Mouse (Mus musculus): ENCODE data around the gene Als2cr12. TPM values are rescaled to one million over a fixed set of nuclear protein-coding genes. Genes with fewer than 3 reads are reported as not detected.
"Not testable (repeated sequence)": the region's sequence is repeated elsewhere in the genome, so short reads cannot be mapped to it uniquely, and the experiment has no call there.

Gene Als2cr12
- total RNA-seq, 2 experiments from 2014 or later: not detected

DNA sequence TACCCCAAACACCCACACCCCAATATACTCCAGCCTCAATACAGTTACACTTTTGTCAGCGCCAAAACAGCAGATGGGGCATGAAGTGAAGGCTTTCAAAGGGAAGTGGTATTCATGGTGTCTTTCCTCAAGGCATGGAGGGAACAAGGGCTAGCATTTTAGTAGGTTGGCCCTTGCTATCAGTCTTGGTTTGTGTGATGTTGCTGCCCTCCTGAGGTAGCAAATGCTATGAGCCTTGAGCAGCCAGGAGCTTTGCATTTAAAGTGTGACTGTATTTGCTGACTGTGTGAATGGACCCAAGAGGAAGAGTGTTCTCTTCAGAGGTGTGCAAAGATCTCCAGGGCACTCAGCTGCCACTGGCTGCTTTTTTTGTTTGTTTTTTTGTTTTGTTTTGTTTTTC is 1.8 kb upstream of the Als2cr12 start:
- intact Hi-C loops (cut with DNase I): loop anchor here (2.0 to 5.0 kb wide), 2 partner anchors 135 to 199 kb away; no protein-coding TSS in a partner anchor
- DNase-seq (ENCODE audit: low spot score in 2 of 2): peak; percentile 27 to 69

DNA sequence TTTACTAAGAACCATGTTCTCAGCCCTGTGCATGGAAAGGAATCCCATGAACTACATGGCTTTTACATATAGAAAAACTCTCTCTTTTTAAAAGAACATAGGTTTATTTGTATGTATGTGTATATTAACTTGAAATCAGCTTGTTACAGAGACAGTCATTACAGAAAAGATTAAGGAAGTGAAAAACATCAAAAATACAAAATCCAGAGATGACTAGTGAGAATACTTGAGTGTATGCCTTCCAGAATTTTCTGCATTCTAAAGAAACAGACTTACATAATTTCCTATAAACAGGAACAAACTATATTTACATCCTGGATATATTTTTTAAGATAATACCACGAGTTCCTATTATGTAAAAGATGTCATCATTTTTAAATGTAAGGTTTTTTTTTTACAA is 2.1 kb downstream of the Als2cr12 start:
- intact Hi-C loops (cut with DNase I): no loop called here
- DNase-seq (ENCODE audit: low spot score in 2 of 2): no peak

DNA sequence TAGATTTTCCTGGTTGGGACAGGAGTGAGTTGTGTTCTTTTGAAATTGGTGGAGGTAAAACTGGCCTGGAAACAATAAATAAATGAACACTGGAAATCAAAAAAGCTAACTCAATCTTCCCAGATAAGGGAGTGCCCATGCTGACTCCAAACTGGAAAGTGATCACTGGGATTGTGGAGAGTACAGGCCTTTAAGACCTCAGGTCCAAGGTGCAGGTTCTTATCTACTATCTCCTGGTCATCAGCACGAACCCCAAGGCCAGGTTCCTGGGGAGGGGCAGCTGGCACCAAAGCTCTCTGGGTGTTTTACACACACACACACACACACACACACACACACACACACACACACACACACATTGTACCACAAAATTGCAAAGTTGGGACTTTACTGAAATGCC is 4.1 kb downstream of the Als2cr12 start:
- DNase-seq (ENCODE audit: low spot score in 2 of 2); intact Hi-C loops (cut with DNase I): not testable (repeated sequence)

DNA sequence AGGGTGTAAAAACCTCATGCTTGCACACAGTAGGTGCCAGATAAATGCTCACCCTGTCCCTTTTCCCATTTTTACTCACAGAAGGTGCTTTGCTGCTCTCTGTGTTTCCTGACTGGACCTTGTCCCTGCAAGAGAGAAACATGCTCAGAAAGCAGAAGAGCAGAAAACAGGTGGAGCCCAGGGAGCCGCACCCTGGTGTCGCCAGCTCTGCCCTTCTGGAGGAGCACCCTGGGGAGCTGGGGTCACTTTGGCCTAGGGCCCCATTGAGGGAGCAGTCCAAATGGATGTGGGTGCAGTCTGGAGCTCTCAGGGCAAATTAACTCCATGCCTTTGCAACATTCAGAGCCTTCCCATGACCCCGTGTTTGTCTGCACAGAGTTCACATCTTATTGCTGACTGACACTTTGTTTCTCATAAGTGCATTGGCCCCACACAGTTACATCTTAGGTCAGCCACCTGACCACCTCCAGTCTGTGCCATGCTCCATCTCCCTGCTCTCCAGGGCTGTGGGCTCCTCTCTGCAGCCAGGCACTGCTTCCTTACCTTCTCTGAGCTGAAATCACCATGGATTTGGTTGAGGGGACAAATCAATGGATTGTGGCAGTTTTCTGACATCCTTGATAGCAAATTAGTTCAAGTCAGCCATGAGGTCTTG is 4.8 kb downstream of the Als2cr12 start:
- intact Hi-C loops (cut with DNase I): not testable (repeated sequence)

DNA sequence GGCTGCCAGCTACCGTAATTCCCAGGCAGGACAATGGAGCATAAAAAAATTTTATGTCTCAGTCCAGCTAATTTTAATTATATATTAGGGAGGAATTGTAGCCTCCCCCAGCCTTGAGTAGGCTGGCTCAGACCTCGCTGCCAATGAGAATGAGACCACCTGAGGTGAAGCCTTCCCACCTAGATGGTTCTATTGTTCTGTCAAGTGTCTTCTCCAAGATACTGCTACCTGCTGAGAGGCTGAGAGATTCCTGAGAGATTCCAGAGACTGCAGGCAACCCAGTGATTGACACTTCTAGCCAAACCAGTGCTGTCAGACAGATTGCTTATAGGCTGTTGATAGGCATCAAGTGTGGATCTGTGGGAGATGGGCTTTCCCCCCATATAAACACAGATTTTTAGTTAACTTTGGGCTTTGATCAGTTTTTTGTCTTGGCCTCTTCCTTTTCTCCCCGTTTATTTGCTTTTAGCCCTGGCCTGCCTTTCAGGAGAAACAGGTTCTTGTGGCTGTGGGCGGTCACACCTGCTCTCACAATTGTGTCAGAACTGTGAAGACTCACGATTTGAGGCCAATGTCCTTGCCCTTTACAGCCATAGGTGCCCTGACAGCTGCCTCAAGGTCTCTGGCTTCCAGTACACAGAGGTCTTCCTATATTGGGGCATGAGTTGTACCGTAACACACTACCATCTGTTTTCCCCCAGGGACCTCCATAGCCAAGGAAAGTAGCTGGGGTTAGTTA is 5.6 kb downstream of the Als2cr12 start:
- no peak for DNase-seq (ENCODE audit: low spot score in 2 of 2)
- intact Hi-C loops (cut with DNase I): no loop called here

More for the DNA sequence above, 4.8 kb downstream of the Als2cr12 start:
- not testable (repeated sequence) for DNase-seq (ENCODE audit: low spot score in 2 of 2)

DNA sequence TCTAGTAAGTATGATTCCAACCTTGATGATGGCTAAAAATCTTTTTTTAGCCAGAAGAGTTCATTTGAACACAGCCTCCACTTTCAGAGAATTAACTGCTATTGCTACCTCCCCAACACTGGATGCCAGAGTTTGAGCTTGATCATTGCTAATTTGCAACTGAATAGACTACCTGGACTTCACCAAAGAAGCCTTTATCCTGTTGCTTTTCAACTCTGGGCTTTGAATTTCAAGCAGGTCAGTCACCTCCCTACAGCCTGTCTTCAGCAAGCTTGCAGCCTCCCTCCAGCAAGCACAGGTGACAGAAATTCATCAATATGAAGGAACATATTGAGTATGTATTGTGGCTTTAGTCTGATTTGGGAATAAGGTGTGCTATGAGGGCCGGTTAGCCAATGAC is 6.4 kb downstream of the Als2cr12 start:
- DNase-seq (ENCODE audit: low spot score in 2 of 2): no peak
- intact Hi-C loops (cut with DNase I): no loop called here

DNA sequence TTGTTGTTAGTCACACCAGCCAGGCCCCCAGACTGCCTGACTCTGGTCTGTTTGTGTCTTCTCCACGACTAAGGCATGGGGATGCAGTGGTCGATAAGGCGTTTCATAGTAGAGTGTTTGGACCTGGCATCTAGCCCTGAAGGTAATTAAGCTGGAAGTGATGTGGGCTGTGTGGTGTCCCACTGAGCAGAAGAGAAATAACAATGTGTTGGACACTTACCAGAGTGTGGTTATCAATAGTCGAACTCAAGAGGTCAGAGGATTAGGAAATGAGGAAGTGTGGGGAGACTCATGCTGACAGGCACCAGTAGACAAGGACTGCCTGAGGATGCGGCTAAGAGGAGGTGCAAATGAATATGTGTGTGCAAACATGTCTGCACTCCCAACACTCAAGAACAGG is 17.4 kb downstream of the Als2cr12 start:
- intact Hi-C loops (cut with DNase I); DNase-seq (ENCODE audit: low spot score in 2 of 2): not testable (repeated sequence)

DNA sequence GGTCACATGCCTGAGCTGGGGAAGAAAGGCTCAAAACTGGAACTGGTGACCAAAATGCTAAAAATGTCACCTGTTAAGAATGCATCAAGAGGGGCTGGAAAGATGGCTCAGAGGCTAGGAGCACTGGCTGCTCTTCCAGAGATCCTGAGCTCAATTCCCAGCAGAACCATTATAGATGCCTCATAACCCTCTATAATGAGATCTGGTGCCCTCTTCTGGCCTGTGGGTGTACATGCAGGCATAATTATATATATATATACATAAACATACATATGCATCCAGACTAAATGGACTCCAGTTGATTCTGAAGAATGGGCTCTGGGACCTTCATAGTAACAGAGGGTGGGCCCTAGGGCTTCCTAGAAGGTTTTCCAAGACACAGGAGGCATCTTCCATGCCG is 18.2 kb downstream of the Als2cr12 start:
- intact Hi-C loops (cut with DNase I): no loop called here
- DNase-seq (ENCODE audit: low spot score in 2 of 2): peak; percentile 16 to 37

DNA sequence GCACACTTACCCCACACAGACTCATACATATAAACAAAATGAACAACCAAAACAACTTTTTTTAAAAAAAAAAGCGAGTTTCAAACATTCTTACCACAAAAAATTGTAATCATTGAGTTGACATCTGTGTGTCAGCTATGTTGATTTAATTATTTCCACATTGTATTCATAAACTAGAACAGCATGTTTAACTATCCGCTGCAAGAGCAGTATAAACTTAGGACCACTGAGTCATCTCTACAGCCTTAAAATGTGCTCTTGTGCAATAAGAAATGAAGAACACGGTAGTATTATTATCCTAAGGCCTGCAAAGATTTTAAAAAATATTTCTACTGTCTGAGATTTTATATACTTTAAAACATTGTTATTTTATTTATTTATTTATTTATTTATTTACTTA is 20.8 kb downstream of the Als2cr12 start:
- intact Hi-C loops (cut with DNase I): no loop called here
- no peak for DNase-seq (ENCODE audit: low spot score in 2 of 2)

DNA sequence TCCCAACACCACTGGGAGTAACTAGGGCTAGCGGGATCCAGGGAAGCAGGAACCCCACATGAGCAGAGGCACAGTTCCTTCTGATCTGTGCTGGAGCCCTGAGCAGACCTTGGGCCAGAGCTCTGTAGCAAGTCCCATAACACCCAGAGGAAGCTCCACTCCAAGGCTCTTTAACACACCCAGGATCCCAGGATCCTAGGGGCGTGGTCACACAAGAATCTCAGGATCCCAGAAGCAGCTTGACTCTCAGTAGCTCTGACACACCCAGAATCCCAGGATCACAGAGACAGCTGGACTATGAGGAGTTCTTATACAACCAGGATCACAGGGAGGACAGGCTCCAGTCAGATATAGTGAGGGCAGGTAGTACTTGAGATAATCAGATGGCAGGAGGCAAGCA is 23.7 kb downstream of the Als2cr12 start:
- DNase-seq (ENCODE audit: low spot score in 2 of 2): no peak
- intact Hi-C loops (cut with DNase I): no loop called here

DNA sequence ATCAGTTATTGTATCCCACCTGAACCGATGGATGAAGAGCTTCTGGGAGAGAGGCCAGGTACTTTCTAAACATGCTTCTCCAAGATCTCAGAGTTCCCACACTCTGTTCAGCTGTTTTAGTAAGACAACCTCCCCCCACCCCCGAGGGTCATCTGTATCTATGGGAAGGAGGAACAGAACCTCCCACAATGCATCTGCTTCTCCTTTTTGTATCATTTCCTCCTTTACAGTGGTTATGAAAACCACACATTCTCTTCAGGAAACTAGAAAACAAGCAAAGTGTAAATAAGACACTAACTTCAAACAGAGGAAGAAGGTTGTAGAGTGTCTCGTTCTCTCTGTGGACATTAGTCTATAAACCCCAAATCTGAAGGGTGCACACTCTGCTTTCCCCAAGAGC is 26.2 kb downstream of the Als2cr12 start:
- intact Hi-C loops (cut with DNase I); DNase-seq (ENCODE audit: low spot score in 2 of 2): not testable (repeated sequence)

DNA sequence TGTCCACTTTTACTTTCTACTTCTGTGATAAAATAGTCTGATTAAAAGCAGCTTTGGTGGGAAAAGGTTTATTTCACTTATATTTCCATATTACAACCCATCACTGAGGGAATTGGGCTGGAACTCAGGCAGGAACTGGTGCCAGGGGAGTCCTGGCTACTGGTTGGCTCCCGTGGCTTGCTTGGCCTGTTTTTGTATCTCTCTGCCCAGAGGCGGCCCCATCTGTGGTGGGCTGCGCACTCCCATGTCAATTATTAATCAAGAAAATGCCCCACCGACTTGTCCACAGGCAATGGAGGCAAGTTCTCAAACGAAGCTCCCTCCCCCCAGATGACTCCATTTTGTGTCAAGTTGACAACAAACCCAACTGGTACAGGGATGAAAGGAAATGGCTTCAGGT is 27.6 kb downstream of the Als2cr12 start:
- no peak for DNase-seq (ENCODE audit: low spot score in 2 of 2)
- intact Hi-C loops (cut with DNase I): no loop called here

DNA sequence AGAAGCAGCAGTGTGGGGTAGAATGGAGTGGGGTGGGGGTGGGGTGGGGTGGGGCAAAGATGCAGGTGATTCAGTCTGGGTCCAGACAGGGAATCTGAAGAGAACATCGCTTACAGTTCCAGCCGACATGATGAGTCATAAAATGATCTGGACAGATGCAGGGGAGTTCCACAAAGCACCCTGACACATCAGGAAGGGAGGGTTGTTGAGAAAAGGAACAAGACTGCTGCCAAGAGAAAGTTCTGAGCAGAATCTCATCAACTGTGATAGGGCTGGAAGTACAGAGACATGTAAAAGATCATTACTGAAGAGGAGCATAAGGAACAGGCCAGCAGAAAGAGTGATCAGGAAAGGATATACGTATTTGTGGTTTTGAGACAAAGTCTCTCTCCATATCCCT is 32.4 kb downstream of the Als2cr12 start:
- peak in 1 of 2 experiments; percentile 12 for DNase-seq (ENCODE audit: low spot score in 2 of 2)
- intact Hi-C loops (cut with DNase I): not testable (repeated sequence)

DNA sequence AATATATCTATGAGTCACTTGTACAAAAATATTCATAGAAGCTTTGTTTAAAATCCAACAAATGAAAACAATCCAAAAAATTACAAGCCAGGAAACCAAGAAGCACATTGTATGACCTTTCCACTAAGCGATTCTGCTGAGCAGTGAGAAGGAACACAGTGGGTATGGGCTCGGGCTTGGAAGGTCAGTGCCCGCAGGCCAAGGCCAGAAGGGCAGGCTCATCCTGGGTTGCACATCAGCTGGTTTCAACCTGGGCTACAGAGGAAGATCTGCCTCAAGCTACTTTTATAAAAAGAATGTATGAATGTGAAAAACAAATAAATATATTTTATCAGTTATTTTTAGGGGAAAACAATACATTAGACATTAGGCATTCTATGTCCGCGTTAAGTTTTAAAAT is 33.1 kb downstream of the Als2cr12 start:
- DNase-seq (ENCODE audit: low spot score in 2 of 2); intact Hi-C loops (cut with DNase I): not testable (repeated sequence)

DNA sequence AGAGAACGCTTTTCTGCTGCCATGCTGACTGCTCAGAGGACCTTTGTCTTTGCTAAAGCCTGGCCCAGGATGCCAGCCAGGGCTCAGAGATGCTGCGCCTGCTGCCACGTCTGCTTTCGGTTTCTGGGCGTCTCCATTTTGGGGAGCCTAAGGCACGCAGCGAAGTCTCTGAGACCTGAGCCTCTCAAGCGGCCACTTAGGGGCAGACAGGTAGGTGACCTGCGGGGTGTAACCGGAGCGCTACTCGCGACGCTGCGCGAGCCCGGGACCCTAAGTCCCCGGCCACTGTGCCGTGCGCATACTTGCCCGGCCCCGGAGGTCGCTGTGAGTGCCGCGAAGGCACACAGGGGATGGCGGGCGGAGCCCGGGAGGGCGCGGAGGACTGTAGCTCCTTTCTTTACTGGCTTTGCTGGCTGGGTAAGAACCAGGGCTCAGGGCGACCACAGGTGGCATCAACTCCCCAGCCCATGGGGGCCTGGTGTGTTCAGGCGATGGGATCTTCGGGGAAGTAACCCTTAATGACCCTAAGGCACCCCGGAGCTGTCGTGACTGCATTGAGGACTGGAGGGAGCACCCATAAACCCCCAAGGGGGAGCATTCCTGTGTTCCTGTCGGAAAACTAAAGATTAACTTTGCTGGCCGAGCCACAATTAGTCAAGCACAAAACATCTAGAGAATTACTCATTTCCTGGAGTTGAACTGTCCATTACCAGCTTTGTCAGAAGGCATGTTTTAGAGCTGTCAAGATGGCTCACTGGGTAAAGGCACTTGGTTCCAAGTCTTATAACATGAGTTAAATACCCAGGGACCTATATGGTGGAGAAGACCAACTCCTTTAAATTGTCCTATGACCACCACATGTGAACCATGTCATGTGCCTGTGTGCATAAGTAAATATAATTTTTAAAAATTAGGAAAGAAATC is 43.0 kb downstream of the Als2cr12 start:
- DNase-seq (ENCODE audit: low spot score in 2 of 2): peak; percentile 30 to 45
- intact Hi-C loops (cut with DNase I): no loop called here

DNA sequence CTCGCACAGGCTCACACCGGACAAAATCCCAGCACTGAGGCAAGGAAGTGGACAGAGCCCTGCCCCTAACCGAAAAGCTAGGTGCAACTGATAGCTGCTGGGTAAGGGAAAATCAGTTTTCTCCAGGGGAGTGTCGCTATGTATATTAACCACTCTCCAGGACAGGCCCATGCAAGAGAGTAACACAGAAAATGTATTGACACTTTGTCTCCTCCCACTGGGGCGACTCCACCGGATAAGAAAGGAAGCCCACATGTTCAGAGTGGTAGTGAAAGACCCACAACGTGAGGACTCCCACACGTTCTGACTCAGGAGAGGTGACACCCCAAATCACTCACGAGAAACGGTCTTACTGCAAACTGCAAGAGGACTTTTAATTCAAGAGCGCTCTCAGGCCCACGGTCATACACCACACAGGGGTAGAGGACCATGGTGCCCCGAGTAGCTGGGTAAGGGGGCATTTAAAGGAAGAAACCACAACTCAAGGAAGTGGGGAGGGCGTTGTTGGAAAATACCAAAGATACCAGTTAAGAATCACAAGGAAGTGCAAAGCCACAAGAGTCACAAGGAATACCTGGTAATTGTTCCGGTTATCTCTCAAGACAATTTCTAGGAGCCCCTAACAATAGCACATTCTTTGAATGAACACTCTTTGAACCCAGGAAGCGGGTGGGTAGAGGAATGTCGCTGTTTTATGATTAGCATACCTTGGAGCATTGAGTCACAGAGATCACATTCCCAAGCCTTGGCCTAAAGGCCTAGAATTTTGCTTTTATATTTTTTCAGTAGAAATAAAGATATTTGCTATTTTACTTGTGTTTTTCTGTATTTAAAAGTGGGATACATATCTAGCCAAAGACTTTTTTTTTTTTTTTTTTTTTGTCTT is 44.0 kb downstream of the Als2cr12 start:
- DNase-seq (ENCODE audit: low spot score in 2 of 2); intact Hi-C loops (cut with DNase I): not testable (repeated sequence)

DNA sequence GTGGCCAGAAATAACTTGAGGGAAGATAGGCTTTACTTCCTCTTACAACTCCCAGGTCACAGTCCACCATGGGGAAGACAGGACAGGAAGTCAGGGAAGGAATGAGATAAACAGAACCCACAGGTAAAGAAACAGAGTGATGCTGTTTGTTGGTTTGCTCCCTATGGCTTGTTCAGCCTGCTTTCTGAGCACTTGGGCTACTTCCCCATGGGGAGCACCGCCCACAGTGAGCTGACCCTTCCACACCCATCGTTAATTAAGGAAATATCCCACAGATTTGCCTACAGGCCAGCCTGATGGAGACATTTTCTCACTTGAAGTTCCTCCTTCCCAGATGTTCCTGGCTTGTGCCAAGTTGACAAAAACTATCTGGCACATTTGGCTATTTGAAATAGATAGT is 66.9 kb downstream of the Als2cr12 start:
- intact Hi-C loops (cut with DNase I): not testable (repeated sequence)

DNA sequence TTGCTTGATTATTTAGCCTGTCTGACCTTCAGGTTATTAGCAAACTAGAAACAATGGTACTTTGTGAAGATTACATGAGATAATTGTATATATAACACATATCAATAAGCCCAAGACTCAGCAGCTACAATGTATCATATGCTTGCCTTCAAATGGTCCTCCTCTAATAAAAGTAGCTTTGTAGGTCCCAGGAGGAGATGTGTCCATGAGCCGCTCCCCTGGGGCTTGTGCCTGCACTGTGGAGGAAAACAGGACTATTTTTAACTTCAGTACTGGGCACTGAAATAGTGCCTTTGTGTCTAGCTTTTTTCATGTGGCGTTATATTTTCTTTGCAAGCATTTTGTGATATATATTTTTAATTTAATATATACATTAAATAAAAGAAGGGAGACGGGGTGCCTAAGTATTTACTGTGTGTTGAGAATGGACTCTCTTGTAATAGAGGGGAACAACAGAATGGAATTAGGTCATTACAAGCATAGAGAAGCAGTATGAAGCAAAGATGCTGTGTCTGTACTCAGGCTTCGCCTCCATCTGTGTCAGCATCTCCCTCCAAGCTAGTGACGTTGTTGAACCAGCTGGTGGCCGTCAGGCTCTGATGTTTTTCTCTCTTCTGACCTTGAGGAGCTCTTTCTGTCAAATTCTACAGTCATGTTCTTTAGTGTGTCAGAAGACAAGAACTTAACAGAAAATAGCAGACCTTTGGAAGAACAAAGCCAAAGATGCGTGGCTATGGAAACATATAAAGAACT is 73.6 kb downstream of the Als2cr12 start:
- peak; percentile 9 to 48 for DNase-seq (ENCODE audit: low spot score in 2 of 2)
- intact Hi-C loops (cut with DNase I): no loop called here

More for the DNA sequence above, 66.9 kb downstream of the Als2cr12 start:
- DNase-seq (ENCODE audit: low spot score in 2 of 2): not testable (repeated sequence)
